Mouse (Mus musculus): ENCODE data around the gene Afmid. TPM values are rescaled to one million over a fixed set of nuclear protein-coding genes. Genes with fewer than 3 reads are reported as not detected.
"Not testable (repeated sequence)": the region's sequence is repeated elsewhere in the genome, so short reads cannot be mapped to it uniquely, and the experiment has no call there.

Gene Afmid
- polyA plus RNA-seq, 1 experiment from 2014 or later = 5.1 TPM

DNA sequence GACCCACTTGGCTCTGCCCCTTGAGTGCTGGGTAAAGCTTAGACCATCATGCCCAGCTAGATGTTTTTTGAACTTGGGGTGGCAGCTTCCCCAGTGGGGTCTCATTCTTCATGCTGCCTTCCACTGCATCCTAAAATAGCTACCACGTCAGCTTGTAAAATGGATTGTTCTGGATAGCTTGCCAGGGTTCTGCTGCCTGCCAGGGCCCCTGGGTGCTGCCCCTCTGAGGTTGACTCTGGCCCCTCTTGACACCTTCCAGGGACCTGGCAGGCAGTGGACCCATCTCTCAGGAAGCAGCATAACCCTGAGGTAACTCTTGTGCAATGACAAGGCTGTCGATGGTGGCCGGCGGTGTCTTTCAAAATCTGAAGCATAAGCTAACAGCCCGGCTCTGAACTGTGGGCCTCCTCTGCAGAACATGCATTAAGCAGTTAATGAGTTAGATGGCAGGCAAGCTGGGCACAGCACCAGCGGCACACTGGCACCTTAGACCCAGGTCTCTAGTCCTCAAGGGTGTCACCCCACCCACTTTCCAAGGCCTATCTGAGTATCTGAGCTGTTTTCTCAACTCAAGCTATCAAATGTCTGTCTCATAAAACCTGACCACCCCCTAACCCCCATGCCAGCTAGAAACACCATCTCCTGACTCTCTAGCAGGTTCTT is 10.9 kb upstream of the Afmid start:
- Histone ChIP-seq H3K36me3 (peaks cover 75% of the 10 kb centered on the region), H3K4me1 (peaks cover 17% of the 10 kb centered on the region), H3K4me2 (no peak overlapping the region), H3K9me3 (no peaks in the 10 kb centered on the region), H3K27me3 (no peaks in the 10 kb centered on the region), H3K9ac (no peak overlapping the region), H3K27ac (no peak overlapping the region), H3K4me3 (no peak overlapping the region)
- ATAC-seq (ENCODE audit: insufficient number of reproducible peaks, insufficient read depth, low FRiP score, low TSS enrichment, low read depth) = no peak
- 95% methylated on average over 6 of the region's 6 CpGs for WGBS

DNA sequence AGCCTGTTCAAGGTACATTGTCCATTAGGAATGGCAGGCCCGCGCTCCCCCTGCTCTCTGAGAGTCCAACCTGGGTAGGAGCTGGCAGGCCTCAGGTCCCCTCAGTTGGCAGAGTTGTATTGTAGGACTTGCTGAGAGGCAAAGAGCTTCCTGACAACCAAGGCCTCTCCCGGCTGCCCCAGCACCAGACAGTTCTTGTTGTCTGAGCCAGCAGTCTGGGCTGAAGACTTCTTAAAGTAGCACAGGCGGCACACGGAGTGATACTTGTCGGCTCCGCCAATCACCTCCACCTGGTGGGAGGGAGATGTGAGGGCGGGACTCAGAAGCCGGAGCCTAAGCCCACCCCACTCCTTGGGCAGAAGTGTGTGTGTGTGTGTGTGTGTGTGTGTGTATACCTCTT is 9.9 kb upstream of the Afmid start:
- not testable (repeated sequence) for H3K4me2 ChIP-seq; H3K4me3 ChIP-seq; H3K4me1 ChIP-seq; ATAC-seq (ENCODE audit: insufficient number of reproducible peaks, insufficient read depth, low FRiP score, low TSS enrichment, low read depth); H3K27ac ChIP-seq; H3K9ac ChIP-seq; H3K27me3 ChIP-seq; H3K9me3 ChIP-seq
- WGBS = 82% methylated on average over 9 of the region's 9 CpGs
- peaks cover 84% of the 10 kb centered on the region for H3K36me3 ChIP-seq

DNA sequence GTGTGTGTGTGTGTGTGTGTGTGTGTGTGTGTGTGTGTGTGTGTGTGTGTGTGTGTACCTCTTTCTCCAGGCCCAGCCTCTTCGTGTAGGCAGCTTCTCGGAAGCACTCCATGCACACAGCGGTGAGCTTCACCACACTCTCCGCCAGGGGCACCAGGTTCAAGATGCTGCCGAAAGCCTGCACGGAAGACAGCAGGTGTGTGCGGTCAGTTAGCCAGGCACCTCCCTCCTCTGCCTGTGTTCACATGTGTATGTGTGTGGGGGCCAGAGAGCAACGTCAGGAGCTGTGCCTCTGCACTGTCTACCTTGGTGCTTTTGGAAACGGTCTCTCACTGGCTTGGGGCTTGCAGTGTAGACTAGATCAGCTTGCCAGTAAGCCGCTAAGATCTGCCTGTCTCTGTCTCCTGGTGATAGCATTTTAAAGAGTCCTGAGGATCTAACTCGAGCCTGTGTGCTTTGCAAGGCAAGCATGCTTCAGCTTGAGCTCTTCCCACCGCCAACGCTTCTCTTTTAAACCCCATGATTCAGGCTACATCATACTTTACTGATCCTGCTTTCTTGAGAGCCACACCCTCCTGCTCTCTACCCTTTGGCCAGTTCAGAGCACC is 9.2 kb upstream of the Afmid start:
- H3K27ac ChIP-seq = no peak overlapping the region
- no peak overlapping the region for H3K4me3 ChIP-seq
- H3K9me3 ChIP-seq = no peaks in the 10 kb centered on the region
- no peaks in the 10 kb centered on the region for H3K27me3 ChIP-seq
- H3K4me2 ChIP-seq = no peak overlapping the region
- WGBS = 89% methylated on average over 13 of the region's 13 CpGs
- H3K4me1 ChIP-seq = peaks cover 1% of the 10 kb centered on the region; the same call in 1 of the 2 replicates
- H3K9ac ChIP-seq = no peak overlapping the region
- no peak for ATAC-seq (ENCODE audit: insufficient number of reproducible peaks, insufficient read depth, low FRiP score, low TSS enrichment, low read depth)
- H3K36me3 ChIP-seq = peaks cover 90% of the 10 kb centered on the region

DNA sequence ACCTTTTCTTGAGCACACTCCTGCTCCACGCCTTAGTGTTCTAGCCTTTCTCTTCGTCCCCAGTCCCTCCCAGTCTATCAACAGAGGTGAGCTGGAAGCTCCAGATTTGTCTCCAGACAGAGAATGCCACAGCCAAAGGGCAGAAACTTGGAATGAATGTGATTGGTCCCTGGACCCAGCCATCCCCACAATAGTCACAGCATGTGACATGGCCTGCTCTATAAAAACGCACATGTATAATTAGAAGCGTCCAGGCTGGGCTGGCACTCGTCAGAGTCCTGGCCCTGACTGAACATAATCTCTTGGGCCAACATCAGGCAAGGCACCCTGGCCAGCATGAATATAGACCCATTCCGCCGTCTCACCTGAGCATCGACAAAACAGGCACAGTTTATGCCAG is 6.6 kb upstream of the Afmid start:
- Histone ChIP-seq H3K4me1 (peaks cover 19% of the 10 kb centered on the region), H3K4me2 (no peak overlapping the region), H3K4me3 (no peak overlapping the region), H3K36me3 (peaks cover 87% of the 10 kb centered on the region), H3K9me3 (no peaks in the 10 kb centered on the region), H3K27me3 (no peaks in the 10 kb centered on the region), H3K27ac (no peak overlapping the region), H3K9ac (no peak overlapping the region)
- 79% methylated on average over 8 of the region's 8 CpGs for WGBS
- no peak for ATAC-seq (ENCODE audit: insufficient number of reproducible peaks, insufficient read depth, low FRiP score, low TSS enrichment, low read depth)

DNA sequence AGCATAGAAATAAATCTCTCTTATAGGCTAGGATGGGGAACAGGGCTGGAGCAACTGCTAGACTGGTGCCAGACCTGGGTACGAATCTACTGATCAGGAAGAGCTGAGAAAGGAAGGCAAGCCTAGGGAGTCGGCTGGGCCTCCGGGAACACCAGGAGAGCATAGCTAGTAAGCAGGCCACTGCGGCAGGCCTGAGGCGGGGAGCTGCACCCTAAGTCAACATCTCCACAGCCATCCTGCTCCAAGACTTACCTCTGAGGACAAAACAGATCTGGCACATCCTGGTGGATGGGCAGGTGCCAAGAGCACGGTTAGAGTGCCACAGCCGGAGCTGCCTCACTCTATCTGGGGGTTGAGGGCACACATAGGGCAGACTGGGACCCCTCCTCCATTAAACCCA is 5.6 kb upstream of the Afmid start:
- no peak for ATAC-seq (ENCODE audit: insufficient number of reproducible peaks, insufficient read depth, low FRiP score, low TSS enrichment, low read depth)
- Histone ChIP-seq H3K9ac (no peak overlapping the region), H3K9me3 (no peaks in the 10 kb centered on the region), H3K27me3 (no peaks in the 10 kb centered on the region), H3K4me3 (no peak overlapping the region), H3K4me2 (no peak overlapping the region), H3K36me3 (peaks cover 76% of the 10 kb centered on the region), H3K4me1 (peaks cover 30% of the 10 kb centered on the region), H3K27ac (no peak overlapping the region)
- 97% methylated on average over 7 of the region's 7 CpGs for WGBS

DNA sequence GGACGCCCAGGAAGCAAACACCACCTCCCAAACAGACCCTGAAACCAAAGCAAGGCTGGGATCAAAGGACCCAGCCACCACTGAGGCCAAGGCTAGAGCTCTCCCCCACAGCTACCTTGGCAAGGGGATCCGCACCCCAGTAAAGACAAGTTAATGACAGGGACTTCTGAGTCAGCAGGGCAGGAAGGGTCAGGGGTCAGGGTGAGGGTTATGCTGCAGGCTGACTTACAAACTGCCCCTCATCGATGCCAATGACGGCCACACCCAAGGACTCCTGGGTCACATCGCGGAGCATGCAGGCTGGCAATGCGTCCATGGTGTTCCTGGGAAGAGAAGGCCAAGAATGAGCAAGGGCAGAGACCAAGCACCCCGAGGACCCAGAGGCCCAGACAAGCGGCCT is 3.9 kb upstream of the Afmid start:
- no peaks in the 10 kb centered on the region for H3K9me3 ChIP-seq
- no peak for ATAC-seq (ENCODE audit: insufficient number of reproducible peaks, insufficient read depth, low FRiP score, low TSS enrichment, low read depth)
- 88% methylated on average over 9 of the region's 9 CpGs for WGBS
- peaks cover 60% of the 10 kb centered on the region for H3K36me3 ChIP-seq
- no peak overlapping the region for H3K9ac ChIP-seq
- peak overlapping the region; percentile 76; the same call in 1 of the 2 replicates for H3K27ac ChIP-seq
- peaks cover 42% of the 10 kb centered on the region for H3K4me1 ChIP-seq
- no peaks in the 10 kb centered on the region for H3K27me3 ChIP-seq
- no peak overlapping the region for H3K4me3 ChIP-seq
- no peak overlapping the region for H3K4me2 ChIP-seq

DNA sequence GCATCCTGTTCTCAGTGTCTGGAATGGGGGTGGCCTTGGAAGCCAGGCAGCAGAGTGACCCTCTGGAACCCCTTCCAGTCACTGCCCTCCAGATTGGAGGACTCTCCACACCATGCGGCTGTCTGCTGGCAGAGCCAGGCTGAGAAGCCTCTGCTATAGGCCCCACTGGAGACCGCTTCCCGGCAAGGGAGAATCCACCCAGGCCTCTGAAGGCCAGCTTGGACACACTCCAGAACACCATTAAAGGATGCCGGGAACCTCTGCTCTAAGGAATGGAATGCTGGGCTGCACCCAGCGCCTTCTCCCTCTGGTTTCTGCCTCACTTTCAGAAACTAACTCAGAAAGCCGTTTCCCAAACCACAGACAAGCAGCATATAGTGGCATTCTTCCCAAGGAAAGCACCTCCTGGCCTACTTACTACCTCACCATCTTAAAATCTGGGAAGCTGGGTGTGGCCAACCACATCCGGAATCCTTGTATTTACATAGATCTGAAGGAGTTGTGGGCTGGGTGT is 2.9 kb upstream of the Afmid start:
- Histone ChIP-seq H3K36me3 (peaks cover 51% of the 10 kb centered on the region), H3K4me3 (no peak overlapping the region), H3K4me1 (peaks cover 51% of the 10 kb centered on the region), H3K9ac (peak overlapping the region; percentile 32; the same call in 1 of the 2 replicates), H3K27me3 (no peaks in the 10 kb centered on the region), H3K9me3 (no peaks in the 10 kb centered on the region), H3K4me2 (no peak overlapping the region), H3K27ac (peak overlapping the region; percentile 76)
- 82% methylated on average over 7 of the region's 7 CpGs for WGBS
- ATAC-seq (ENCODE audit: insufficient number of reproducible peaks, insufficient read depth, low FRiP score, low TSS enrichment, low read depth) = no peak

DNA sequence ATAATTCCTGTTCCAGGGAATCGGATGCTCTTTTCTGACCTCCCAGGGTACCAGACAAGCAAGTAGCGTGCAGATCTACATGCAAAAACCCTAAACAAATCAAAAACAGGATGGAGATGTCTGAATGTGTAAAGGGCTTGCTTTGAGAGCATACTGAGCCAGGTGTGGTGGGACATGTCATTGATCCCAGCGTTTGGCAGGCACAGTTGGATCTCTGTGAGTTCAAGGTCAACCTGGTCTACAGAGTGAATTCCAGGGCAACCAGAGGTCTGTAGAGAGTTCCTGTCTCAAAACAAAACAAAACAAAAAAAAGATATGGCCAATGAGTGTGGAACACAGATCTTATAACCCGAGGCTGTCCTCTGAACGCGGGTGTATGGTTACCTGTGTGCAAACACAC is 2.3 kb upstream of the Afmid start:
- H3K4me2 ChIP-seq = no peak overlapping the region
- H3K4me3 ChIP-seq = 0 out of 2 replicates have a peak overlapping the region, but pooled peaks have one; percentile 62
- no peaks in the 10 kb centered on the region for H3K9me3 ChIP-seq
- ATAC-seq (ENCODE audit: insufficient number of reproducible peaks, insufficient read depth, low FRiP score, low TSS enrichment, low read depth) = no peak
- peak overlapping the region; percentile 39; the same call in 1 of the 2 replicates for H3K27ac ChIP-seq
- no peak overlapping the region for H3K9ac ChIP-seq
- no peaks in the 10 kb centered on the region for H3K27me3 ChIP-seq
- peaks cover 45% of the 10 kb centered on the region for H3K36me3 ChIP-seq
- WGBS = 83% methylated on average over 6 of the region's 6 CpGs
- peaks cover 57% of the 10 kb centered on the region for H3K4me1 ChIP-seq

DNA sequence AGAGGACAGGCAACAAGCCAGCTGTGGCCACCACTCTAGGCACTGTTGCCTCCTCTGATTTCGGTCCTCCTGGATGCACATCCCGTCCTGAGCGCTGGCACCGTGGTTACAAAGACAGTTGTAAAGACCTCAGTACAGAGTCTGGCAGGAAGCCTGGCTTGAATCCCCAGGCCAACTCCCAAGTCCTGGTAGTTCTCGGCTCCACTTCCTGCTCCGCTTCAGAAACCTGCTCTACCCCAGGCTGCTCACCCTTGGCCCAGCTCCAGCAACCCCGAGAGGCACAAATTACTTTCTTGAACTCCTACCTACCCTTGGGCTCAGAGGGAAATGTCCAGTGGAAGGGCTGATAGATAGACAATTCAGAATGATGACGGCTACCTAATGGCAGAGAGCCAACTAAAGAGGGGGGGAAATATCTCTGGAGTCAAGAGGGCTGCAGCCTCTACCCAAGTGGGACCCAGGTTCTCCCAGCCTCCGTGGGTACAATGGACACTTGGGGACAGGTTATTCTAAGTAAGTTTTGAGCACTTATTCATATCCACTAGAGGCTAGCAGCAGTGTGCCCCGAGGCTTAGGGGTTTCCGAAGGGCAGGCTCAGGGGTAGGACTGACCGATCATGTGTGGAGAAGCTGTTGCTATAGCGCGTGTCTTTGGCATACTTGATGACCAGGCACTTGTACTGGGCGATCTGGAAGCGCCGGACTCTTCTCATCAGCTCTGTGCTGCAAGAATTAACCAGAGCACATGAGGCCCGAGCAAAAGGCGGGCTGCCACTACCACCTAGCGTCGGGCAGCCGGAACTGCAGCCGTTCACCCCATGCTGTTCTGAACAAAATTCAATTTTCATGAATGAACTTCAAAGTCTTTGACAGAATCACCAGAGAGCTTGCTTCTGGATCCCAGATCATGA is 1.4 kb upstream of the Afmid start:
- ATAC-seq (ENCODE audit: insufficient number of reproducible peaks, insufficient read depth, low FRiP score, low TSS enrichment, low read depth) = no peak
- H3K4me2 ChIP-seq = peak overlapping the region; percentile 86
- H3K4me3 ChIP-seq = peak overlapping the region; percentile 62
- H3K27me3 ChIP-seq = no peaks in the 10 kb centered on the region
- WGBS = 21% methylated on average over 23 of the region's 23 CpGs
- H3K9me3 ChIP-seq = no peaks in the 10 kb centered on the region
- peaks cover 66% of the 10 kb centered on the region for H3K4me1 ChIP-seq
- 0 out of 2 replicates have a peak overlapping the region, but pooled peaks have one; percentile 33 for H3K27ac ChIP-seq
- peaks cover 36% of the 10 kb centered on the region for H3K36me3 ChIP-seq
- peak overlapping the region; percentile 81 for H3K9ac ChIP-seq

DNA sequence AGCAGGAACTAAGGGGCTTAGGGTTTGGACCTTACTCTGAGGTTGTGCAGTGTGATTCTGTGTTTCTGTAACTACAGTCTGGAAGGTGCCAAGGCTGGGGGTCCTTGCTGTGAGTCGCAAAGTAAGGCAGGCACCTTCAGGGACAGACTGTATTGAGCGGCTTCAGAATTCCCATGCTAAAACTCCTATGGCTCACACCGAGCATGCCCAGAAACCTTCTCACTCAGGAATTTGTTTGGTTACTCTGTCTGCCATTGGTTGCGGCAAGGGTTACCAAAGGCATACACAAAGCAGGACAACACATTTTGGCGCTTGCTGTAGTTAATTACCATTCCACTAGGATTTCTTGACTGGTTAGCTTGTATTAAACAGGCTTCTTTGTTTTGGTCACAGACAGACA is 440 bp downstream of the Afmid start:
- Histone ChIP-seq H3K27me3 (no peaks in the 10 kb centered on the region), H3K27ac (peak overlapping the region; percentile 95), H3K4me2 (peak overlapping the region; percentile 86), H3K4me1 (peaks cover 68% of the 10 kb centered on the region), H3K9me3 (no peaks in the 10 kb centered on the region), H3K4me3 (peak overlapping the region; percentile 62), H3K9ac (peak overlapping the region; percentile 81), H3K36me3 (peaks cover 23% of the 10 kb centered on the region)
- ATAC-seq (ENCODE audit: insufficient number of reproducible peaks, insufficient read depth, low FRiP score, low TSS enrichment, low read depth) = no peak
- under 1% methylated on average over 5 of the region's 5 CpGs for WGBS

DNA sequence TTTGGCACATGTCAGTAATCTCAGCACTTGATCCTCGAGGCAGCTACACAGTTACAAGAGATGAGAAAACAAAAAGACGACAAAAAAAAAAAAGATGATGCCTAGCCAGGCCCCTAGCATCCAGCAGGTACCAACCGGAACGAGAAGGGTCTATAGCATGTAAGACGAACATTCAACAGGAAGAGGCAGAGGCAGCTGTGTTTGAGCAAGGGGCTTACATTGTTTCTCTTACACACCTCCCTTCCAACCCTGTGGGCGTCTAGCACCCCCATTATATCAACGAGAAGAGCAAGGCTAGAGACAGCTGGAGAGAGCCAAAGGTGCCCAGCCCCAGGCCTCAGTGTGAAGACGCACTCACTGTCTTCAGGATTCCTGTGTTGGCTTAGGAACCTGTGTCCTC is 1.2 kb downstream of the Afmid start:
- Histone ChIP-seq H3K4me2 (peak overlapping the region; percentile 86), H3K27ac (peak overlapping the region; percentile 95), H3K4me3 (no peak overlapping the region), H3K9ac (peak overlapping the region; percentile 81; the same call in 1 of the 2 replicates), H3K9me3 (no peaks in the 10 kb centered on the region), H3K27me3 (no peaks in the 10 kb centered on the region), H3K4me1 (peaks cover 68% of the 10 kb centered on the region), H3K36me3 (peaks cover 16% of the 10 kb centered on the region)
- WGBS = 60% methylated on average over 8 of the region's 8 CpGs
- ATAC-seq (ENCODE audit: insufficient number of reproducible peaks, insufficient read depth, low FRiP score, low TSS enrichment, low read depth) = no peak

Measured in embryonic facial prominence, embryonic 13.5 days (tissue).